8 mouse cellular contexts compared by ENCODE assay signal in the genomic region with DNA sequence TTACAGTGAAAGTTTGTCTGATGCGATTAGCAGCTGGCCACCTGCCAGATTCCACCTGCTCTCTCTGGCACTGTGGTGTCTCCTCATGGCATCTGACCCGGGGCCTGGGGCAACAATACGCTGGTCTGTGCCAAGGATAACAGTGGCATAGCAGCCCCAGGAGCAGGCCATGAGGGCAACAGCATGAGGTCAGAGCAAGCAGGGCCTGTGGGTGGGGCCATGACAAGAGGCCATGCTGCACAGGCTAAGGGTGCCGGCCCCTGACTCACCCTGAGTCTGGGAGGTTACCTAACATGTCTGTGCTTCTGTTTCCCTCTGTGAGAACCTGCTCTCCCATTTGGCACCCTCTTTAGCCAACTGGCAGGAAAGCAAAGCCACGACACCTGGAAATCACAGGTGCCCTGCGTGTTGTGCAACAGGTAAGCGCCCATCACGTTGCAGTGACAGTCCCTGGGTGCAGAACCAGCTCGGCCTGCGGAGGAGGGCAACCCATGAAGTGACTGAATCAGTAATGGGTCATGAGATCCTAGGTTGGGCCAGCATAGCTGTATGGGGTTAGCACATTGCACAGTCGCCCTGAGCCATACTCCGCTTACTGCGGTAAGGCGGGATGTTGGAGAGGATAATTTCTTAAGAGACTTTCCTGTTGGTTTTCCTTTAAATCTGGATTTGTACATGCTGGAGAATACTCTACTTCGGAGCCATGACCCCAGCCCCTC.
DNase-seq lines count a peak whose midpoint lies in the region; ATAC-seq and TF ChIP-seq lines count a peak whose summit lies in the region.
"Had no signal": no experiment of that assay in that cellular context is flagged by ENCODE, and none has a peak within 500 bp of the region (broad histone marks: within the 10 kb centered on the region; RNA-seq: fewer than 3 reads in every experiment).

No protein-coding gene starts in this region.

- no peaks in the 10 kb centered on the region for H3K36me3 ChIP-seq in midbrain, embryonic 14.5 days (ENCODE audit: control insufficient read depth, insufficient read depth, low read length)
- no peaks in the 10 kb centered on the region for H3K36me3 ChIP-seq in midbrain, embryonic 15.5 days (replicated peaks)
- peaks cover 4% of the 10 kb centered on the region; the same call in 1 of the 2 replicates for H3K36me3 ChIP-seq in kidney, embryonic 15.5 days
- H3K36me3 ChIP-seq in stomach, embryonic 16.5 days (ENCODE audit: control insufficient read depth, insufficient read depth, low read length), result no peaks in the 10 kb centered on the region
- no peaks in the 10 kb centered on the region for H3K36me3 ChIP-seq in thymus, adult 2 months (ENCODE audit: control insufficient read depth, insufficient read depth, low read length)
- H3K36me3 ChIP-seq: liver, embryonic 15.5 days had no signal

- no peak for TF ChIP-seq CTCF in thymus, adult 2 months (IDR thresholded peaks at IDR 0.05; ENCODE audit: borderline replicate concordance, control insufficient read depth, extremely low read depth, insufficient read depth, low read length, poor library complexity)

- peaks cover 3% of the 10 kb centered on the region; the same call in 1 of the 2 replicates for H3K9me3 ChIP-seq in midbrain, embryonic 14.5 days (ENCODE audit: control insufficient read depth, low read length)
- H3K9me3 ChIP-seq in midbrain, embryonic 15.5 days, result no peaks in the 10 kb centered on the region
- no peaks in the 10 kb centered on the region for H3K9me3 ChIP-seq in kidney, embryonic 15.5 days (replicated peaks)
- no peaks in the 10 kb centered on the region for H3K9me3 ChIP-seq in stomach, embryonic 16.5 days (replicated peaks; ENCODE audit: control insufficient read depth, low read length)
- H3K9me3 ChIP-seq: liver, embryonic 15.5 days had no signal

- no peak for DNase-seq in midbrain, embryonic 14.5 days
- peak; percentile 56 to 64 for DNase-seq in cerebellum, adult 18-20 months
- no peak for DNase-seq in thymus, adult 2 months
- no peak for DNase-seq in thymus, postnatal 14 days

- peak; percentile 53; the same call in 1 of the 2 replicates for ATAC-seq in midbrain, embryonic 14.5 days (ENCODE audit: low FRiP score, low TSS enrichment)
- ATAC-seq in midbrain, embryonic 15.5 days (replicated peaks), result no peak
- ATAC-seq in kidney, embryonic 15.5 days (replicated peaks; ENCODE audit: low FRiP score), result peak; percentile 37
- ATAC-seq in stomach, embryonic 16.5 days (ENCODE audit: insufficient read depth, low FRiP score), result peak; percentile 53; the same call in 1 of the 2 replicates

- 91% methylated on average over 15 of the region's 15 CpGs for WGBS in midbrain, embryonic 14.5 days
- 89% methylated on average over 15 of the region's 15 CpGs for WGBS in midbrain, embryonic 15.5 days
- 69% methylated on average over 15 of the region's 15 CpGs for WGBS in kidney, embryonic 15.5 days
- WGBS in stomach, embryonic 16.5 days, result 76% methylated on average over 15 of the region's 15 CpGs
- WGBS in thymus, adult 2 months, result 81% methylated on average over 15 of the region's 15 CpGs

- H3K27me3 ChIP-seq in midbrain, embryonic 14.5 days (ENCODE audit: control insufficient read depth, insufficient read depth, low read length), result no peaks in the 10 kb centered on the region
- H3K27me3 ChIP-seq in midbrain, embryonic 15.5 days (replicated peaks), result no peaks in the 10 kb centered on the region
- no peaks in the 10 kb centered on the region for H3K27me3 ChIP-seq in kidney, embryonic 15.5 days
- no peaks in the 10 kb centered on the region for H3K27me3 ChIP-seq in stomach, embryonic 16.5 days (ENCODE audit: control insufficient read depth, insufficient read depth, low read length)
- no peaks in the 10 kb centered on the region for H3K27me3 ChIP-seq in thymus, adult 2 months (ENCODE audit: control insufficient read depth, insufficient read depth, low read length)
- H3K27me3 ChIP-seq: liver, embryonic 15.5 days had no signal

- no peak overlapping the region for H3K4me2 ChIP-seq in midbrain, embryonic 14.5 days (ENCODE audit: low read length)
- H3K4me2 ChIP-seq in midbrain, embryonic 15.5 days, result no peak overlapping the region
- no peak overlapping the region for H3K4me2 ChIP-seq in kidney, embryonic 15.5 days
- H3K4me2 ChIP-seq in stomach, embryonic 16.5 days (ENCODE audit: low read depth, low read length), result no peak overlapping the region
- H3K4me2 ChIP-seq: liver, embryonic 15.5 days had no signal

- no peak overlapping the region for H3K4me3 ChIP-seq in midbrain, embryonic 14.5 days (replicated peaks; ENCODE audit: low read depth, low read length)
- H3K4me3 ChIP-seq in midbrain, embryonic 15.5 days, result no peak overlapping the region
- H3K4me3 ChIP-seq in kidney, embryonic 15.5 days (replicated peaks), result no peak overlapping the region
- H3K4me3 ChIP-seq in stomach, embryonic 16.5 days (replicated peaks; ENCODE audit: low read length), result no peak overlapping the region
- no peak overlapping the region for H3K4me3 ChIP-seq in thymus, adult 2 months (ENCODE audit: control insufficient read depth, insufficient read depth, low read length)
- H3K4me3 ChIP-seq: liver, embryonic 15.5 days had no signal

- no peak overlapping the region for H3K27ac ChIP-seq in midbrain, embryonic 14.5 days (replicated peaks; ENCODE audit: low read depth, low read length)
- no peak overlapping the region for H3K27ac ChIP-seq in midbrain, embryonic 15.5 days
- no peak overlapping the region for H3K27ac ChIP-seq in kidney, embryonic 15.5 days
- no peak overlapping the region for H3K27ac ChIP-seq in stomach, embryonic 16.5 days (ENCODE audit: low read length)
- no peak overlapping the region for H3K27ac ChIP-seq in thymus, adult 2 months (ENCODE audit: control insufficient read depth, insufficient read depth, low read length)
- H3K27ac ChIP-seq: liver, embryonic 15.5 days had no signal

- no peak for TF ChIP-seq POLR2A in thymus, adult 2 months (IDR thresholded peaks at IDR 0.05; ENCODE audit: control insufficient read depth, extremely low read depth, insufficient read depth, low read length, poor library complexity)

- H3K9ac ChIP-seq in midbrain, embryonic 14.5 days (replicated peaks; ENCODE audit: low read length), result no peak overlapping the region
- no peak overlapping the region for H3K9ac ChIP-seq in midbrain, embryonic 15.5 days
- no peak overlapping the region for H3K9ac ChIP-seq in kidney, embryonic 15.5 days
- no peak overlapping the region for H3K9ac ChIP-seq in stomach, embryonic 16.5 days (ENCODE audit: low read length)
- H3K9ac ChIP-seq: liver, embryonic 15.5 days had no signal

- no peaks in the 10 kb centered on the region for H3K4me1 ChIP-seq in midbrain, embryonic 14.5 days (ENCODE audit: control insufficient read depth, insufficient read depth, low read length)
- H3K4me1 ChIP-seq in midbrain, embryonic 15.5 days, result no peaks in the 10 kb centered on the region
- peaks cover 19% of the 10 kb centered on the region for H3K4me1 ChIP-seq in kidney, embryonic 15.5 days
- peaks cover 3% of the 10 kb centered on the region; the same call in 1 of the 2 replicates for H3K4me1 ChIP-seq in stomach, embryonic 16.5 days (ENCODE audit: control insufficient read depth, insufficient read depth, low read length)
- H3K4me1 ChIP-seq in thymus, adult 2 months (replicated peaks; ENCODE audit: control insufficient read depth, insufficient read depth, low read length), result no peaks in the 10 kb centered on the region
- H3K4me1 ChIP-seq: liver, embryonic 15.5 days had no signal

Comparison
In these comparisons a context has a peak if more than half of its experiments do, and no peak if none do; other contexts are left out.
1. DNase-seq: peak in cerebellum, adult 18-20 months (2 of 2); none in midbrain, embryonic 14.5 days (single experiment), thymus, adult 2 months (single experiment) and thymus, postnatal 14 days (single experiment).